Mouse (Mus musculus): ENCODE measurements at regions not wholly inside any gene's neighbourhood (a gene's known extent, or its start where the extent isn't known, plus 50 kb on each side); places are given as distances from the start of the nearest gene placed in this dataset.

- Histone ChIP-seq H3K4me1 (ENCODE audit: control insufficient read depth, insufficient read depth, low read length) (no peaks in the 10 kb centered on the region), H3K9ac (ENCODE audit: low read length) (no peak overlapping the region), H3K36me3 (ENCODE audit: control insufficient read depth, insufficient read depth, low read length) (no peaks in the 10 kb centered on the region), H3K9me3 (replicated peaks; ENCODE audit: control insufficient read depth, low read length) (no peaks in the 10 kb centered on the region; the same call in 1 of the 2 replicates), H3K4me3 (replicated peaks; ENCODE audit: low read length) (no peak overlapping the region), H3K27me3 (ENCODE audit: control insufficient read depth, insufficient read depth, low read length) (no peaks in the 10 kb centered on the region), H3K27ac (ENCODE audit: low read length) (no peak overlapping the region), H3K4me2 (ENCODE audit: low read depth, low read length) (no peak overlapping the region)
- WGBS: 68% methylated on average over 4 of the region's 4 CpGs
- ATAC-seq (ENCODE audit: insufficient read depth, low FRiP score): no peak
Measured at GRCm38 (mm10) chr6:16606687-16607392, 291.4 kb downstream of the Tfec start.

DNA sequence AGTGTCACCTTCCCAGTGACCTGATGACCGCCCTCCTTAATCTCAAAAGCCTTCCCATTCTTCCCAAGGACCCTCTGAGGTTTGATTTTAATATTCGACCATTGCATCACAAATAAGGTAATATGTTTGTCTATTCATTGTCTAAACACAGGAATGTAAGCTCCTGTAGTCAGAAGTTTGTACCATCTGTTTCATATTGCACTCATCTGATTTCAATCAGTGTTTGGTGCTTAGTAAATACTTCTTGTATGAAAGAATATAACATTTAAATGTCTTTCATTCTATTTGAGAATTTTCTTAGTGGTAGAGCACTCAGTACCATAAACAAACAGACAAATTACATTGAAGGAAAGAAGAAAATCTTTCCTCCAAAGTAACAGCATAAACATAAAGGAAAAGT is 305.8 kb downstream of the Tfec start:
- H3K9me3 ChIP-seq (replicated peaks; ENCODE audit: control insufficient read depth, low read length): no peaks in the 10 kb centered on the region
- WGBS: 63% methylated on average over 2 of the region's 2 CpGs
- H3K27me3 ChIP-seq (ENCODE audit: control insufficient read depth, insufficient read depth, low read length): no peaks in the 10 kb centered on the region
- H3K4me1 ChIP-seq (ENCODE audit: control insufficient read depth, insufficient read depth, low read length): no peaks in the 10 kb centered on the region
- no peak overlapping the region for H3K4me2 ChIP-seq (ENCODE audit: low read depth, low read length)
- no peak overlapping the region for H3K9ac ChIP-seq (ENCODE audit: low read length)
- no peak overlapping the region for H3K4me3 ChIP-seq (replicated peaks; ENCODE audit: low read length)
- no peaks in the 10 kb centered on the region for H3K36me3 ChIP-seq (ENCODE audit: control insufficient read depth, insufficient read depth, low read length)
- ATAC-seq (ENCODE audit: insufficient read depth, low FRiP score): no peak
- H3K27ac ChIP-seq (ENCODE audit: low read length): no peak overlapping the region

DNA sequence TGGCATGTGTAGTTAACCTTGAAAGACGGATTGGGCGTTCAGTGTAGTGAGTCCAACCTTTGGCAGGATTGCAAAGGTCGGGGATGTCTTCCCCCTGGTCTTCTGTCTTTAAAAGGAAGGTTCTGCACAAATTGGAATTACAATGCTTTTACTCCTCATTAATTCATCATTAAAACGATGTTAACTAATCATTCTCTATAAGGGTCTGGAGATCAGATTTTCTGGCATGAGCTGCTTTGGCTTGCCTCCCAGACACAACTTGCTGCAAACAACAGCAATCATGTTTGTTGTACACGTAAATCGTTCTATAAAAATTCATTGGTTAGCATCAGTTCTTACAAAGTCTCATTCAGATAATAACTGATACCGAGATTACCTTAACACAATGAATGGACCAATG is 315.9 kb downstream of the Tfec start:
- Histone ChIP-seq H3K4me1 (ENCODE audit: control insufficient read depth, insufficient read depth, low read length) (no peaks in the 10 kb centered on the region), H3K27me3 (ENCODE audit: control insufficient read depth, insufficient read depth, low read length) (no peaks in the 10 kb centered on the region), H3K9me3 (replicated peaks; ENCODE audit: control insufficient read depth, low read length) (no peaks in the 10 kb centered on the region), H3K9ac (ENCODE audit: low read length) (no peak overlapping the region), H3K4me2 (ENCODE audit: low read depth, low read length) (no peak overlapping the region), H3K27ac (ENCODE audit: low read length) (no peak overlapping the region), H3K4me3 (replicated peaks; ENCODE audit: low read length) (no peak overlapping the region), H3K36me3 (ENCODE audit: control insufficient read depth, insufficient read depth, low read length) (no peaks in the 10 kb centered on the region)
- 79% methylated on average over 7 of the region's 7 CpGs for WGBS
- ATAC-seq (ENCODE audit: insufficient read depth, low FRiP score): no peak

GRCm38 (mm10) chr6:16581801-16582200 is 316.4 kb downstream of the Tfec start:
- 90% methylated on average over 4 of the region's 4 CpGs for WGBS
- Histone ChIP-seq H3K9me3 (replicated peaks; ENCODE audit: control insufficient read depth, low read length) (no peaks in the 10 kb centered on the region), H3K9ac (ENCODE audit: low read length) (no peak overlapping the region), H3K4me2 (ENCODE audit: low read depth, low read length) (no peak overlapping the region), H3K27ac (ENCODE audit: low read length) (no peak overlapping the region), H3K4me1 (ENCODE audit: control insufficient read depth, insufficient read depth, low read length) (no peaks in the 10 kb centered on the region), H3K4me3 (replicated peaks; ENCODE audit: low read length) (no peak overlapping the region), H3K36me3 (ENCODE audit: control insufficient read depth, insufficient read depth, low read length) (no peaks in the 10 kb centered on the region), H3K27me3 (ENCODE audit: control insufficient read depth, insufficient read depth, low read length) (no peaks in the 10 kb centered on the region)
- ATAC-seq (ENCODE audit: insufficient read depth, low FRiP score): no peak

DNA sequence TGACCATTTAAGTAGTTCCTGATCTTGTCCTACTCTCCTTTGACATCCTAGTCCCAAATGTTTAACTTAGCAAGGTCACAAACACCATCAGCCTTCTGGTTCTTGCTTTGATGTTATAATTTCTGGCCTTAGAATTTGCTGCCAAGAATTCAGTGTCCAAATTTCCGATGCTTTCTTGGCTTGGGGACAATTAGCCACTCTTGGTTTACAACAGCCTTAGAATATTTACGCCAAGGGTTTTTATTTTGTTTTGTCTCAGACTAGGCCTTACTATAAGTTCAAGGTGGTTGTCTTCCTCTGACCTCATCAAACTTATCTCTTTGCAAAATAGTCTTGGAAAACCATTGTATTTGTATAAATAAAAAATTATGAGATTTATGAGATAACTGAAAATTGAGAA is 322.4 kb downstream of the Tfec start:
- Histone ChIP-seq H3K27me3 (ENCODE audit: control insufficient read depth, insufficient read depth, low read length) (no peaks in the 10 kb centered on the region), H3K4me2 (ENCODE audit: low read depth, low read length) (no peak overlapping the region), H3K4me1 (ENCODE audit: control insufficient read depth, insufficient read depth, low read length) (no peaks in the 10 kb centered on the region), H3K9ac (ENCODE audit: low read length) (no peak overlapping the region), H3K9me3 (replicated peaks; ENCODE audit: control insufficient read depth, low read length) (no peaks in the 10 kb centered on the region), H3K4me3 (replicated peaks; ENCODE audit: low read length) (no peak overlapping the region), H3K27ac (ENCODE audit: low read length) (no peak overlapping the region), H3K36me3 (ENCODE audit: control insufficient read depth, insufficient read depth, low read length) (no peaks in the 10 kb centered on the region)
- ATAC-seq (ENCODE audit: insufficient read depth, low FRiP score): no peak
- 59% methylated on average over 2 of the region's 2 CpGs for WGBS

GRCm38 (mm10) chr6:16572828-16573227 is 325.4 kb downstream of the Tfec start:
- H3K27ac ChIP-seq (ENCODE audit: low read length): no peak overlapping the region
- WGBS: 72% methylated on average over 6 of the region's 6 CpGs
- no peak overlapping the region for H3K4me2 ChIP-seq (ENCODE audit: low read depth, low read length)
- no peak overlapping the region for H3K4me3 ChIP-seq (replicated peaks; ENCODE audit: low read length)
- H3K9ac ChIP-seq (ENCODE audit: low read length): no peak overlapping the region
- H3K27me3 ChIP-seq (ENCODE audit: control insufficient read depth, insufficient read depth, low read length): no peaks in the 10 kb centered on the region
- H3K9me3 ChIP-seq (replicated peaks; ENCODE audit: control insufficient read depth, low read length): no peaks in the 10 kb centered on the region
- no peaks in the 10 kb centered on the region for H3K36me3 ChIP-seq (ENCODE audit: control insufficient read depth, insufficient read depth, low read length)
- ATAC-seq (ENCODE audit: insufficient read depth, low FRiP score): no peak
- no peaks in the 10 kb centered on the region for H3K4me1 ChIP-seq (ENCODE audit: control insufficient read depth, insufficient read depth, low read length)

- H3K36me3 ChIP-seq (ENCODE audit: control insufficient read depth, insufficient read depth, low read length): no peaks in the 10 kb centered on the region
- no peak overlapping the region for H3K4me2 ChIP-seq (ENCODE audit: low read depth, low read length)
- no peak overlapping the region for H3K9ac ChIP-seq (ENCODE audit: low read length)
- no peak overlapping the region for H3K27ac ChIP-seq (ENCODE audit: low read length)
- H3K9me3 ChIP-seq (replicated peaks; ENCODE audit: control insufficient read depth, low read length): no peaks in the 10 kb centered on the region
- H3K4me3 ChIP-seq (replicated peaks; ENCODE audit: low read length): no peak overlapping the region
- no peak for ATAC-seq (ENCODE audit: insufficient read depth, low FRiP score)
- H3K4me1 ChIP-seq (ENCODE audit: control insufficient read depth, insufficient read depth, low read length): no peaks in the 10 kb centered on the region
- 33% methylated on average over 7 of the region's 7 CpGs for WGBS
- no peaks in the 10 kb centered on the region for H3K27me3 ChIP-seq (ENCODE audit: control insufficient read depth, insufficient read depth, low read length)
Measured at GRCm38 (mm10) chr6:16551945-16552673, 346.1 kb downstream of the Tfec start.

DNA sequence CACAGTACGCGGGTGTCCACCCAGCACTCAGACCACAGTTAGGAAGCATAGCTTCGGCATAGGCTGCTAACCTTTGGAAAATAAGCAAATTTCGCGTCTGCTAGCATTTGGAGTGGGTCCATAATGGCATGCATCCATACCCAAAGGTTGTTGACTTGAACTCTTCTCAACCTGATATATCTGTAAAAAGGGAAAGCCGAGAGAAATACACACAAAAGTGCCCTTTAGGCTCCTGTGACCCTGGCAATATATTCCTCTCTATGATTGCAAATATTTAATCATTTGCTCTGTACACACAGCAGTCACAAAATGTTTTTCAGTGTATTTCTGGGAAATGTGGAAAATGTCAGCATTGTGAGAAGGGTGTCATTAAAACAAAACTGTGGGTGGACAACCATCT is 347.1 kb downstream of the Tfec start:
- H3K36me3 ChIP-seq (ENCODE audit: control insufficient read depth, insufficient read depth, low read length): no peaks in the 10 kb centered on the region
- H3K27me3 ChIP-seq (ENCODE audit: control insufficient read depth, insufficient read depth, low read length): no peaks in the 10 kb centered on the region
- no peaks in the 10 kb centered on the region for H3K4me1 ChIP-seq (ENCODE audit: control insufficient read depth, insufficient read depth, low read length)
- H3K9ac ChIP-seq (ENCODE audit: low read length): no peak overlapping the region
- H3K9me3 ChIP-seq (replicated peaks; ENCODE audit: control insufficient read depth, low read length): no peaks in the 10 kb centered on the region
- no peak for ATAC-seq (ENCODE audit: insufficient read depth, low FRiP score)
- no peak overlapping the region for H3K4me3 ChIP-seq (replicated peaks; ENCODE audit: low read length)
- H3K27ac ChIP-seq (ENCODE audit: low read length): no peak overlapping the region
- 73% methylated on average over 6 of the region's 6 CpGs for WGBS
- no peak overlapping the region for H3K4me2 ChIP-seq (ENCODE audit: low read depth, low read length)

GRCm38 (mm10) chr6:16550445-16550844 is 347.8 kb downstream of the Tfec start:
- no peak for ATAC-seq (ENCODE audit: insufficient read depth, low FRiP score)
- Histone ChIP-seq H3K9me3 (replicated peaks; ENCODE audit: control insufficient read depth, low read length) (no peaks in the 10 kb centered on the region), H3K4me2 (ENCODE audit: low read depth, low read length) (no peak overlapping the region), H3K27me3 (ENCODE audit: control insufficient read depth, insufficient read depth, low read length) (no peaks in the 10 kb centered on the region), H3K9ac (ENCODE audit: low read length) (no peak overlapping the region), H3K27ac (ENCODE audit: low read length) (no peak overlapping the region), H3K4me1 (ENCODE audit: control insufficient read depth, insufficient read depth, low read length) (no peaks in the 10 kb centered on the region), H3K36me3 (ENCODE audit: control insufficient read depth, insufficient read depth, low read length) (no peaks in the 10 kb centered on the region), H3K4me3 (replicated peaks; ENCODE audit: low read length) (no peak overlapping the region)
- 69% methylated on average over 9 of the region's 9 CpGs for WGBS

Measured in stomach, embryonic 16.5 days (tissue).